Mouse (Mus musculus) subcutaneous adipose tissue, adult 2 months (tissue): ENCODE results near the gene Herpud1. TPM values are rescaled to one million over a fixed set of nuclear protein-coding genes. Genes with fewer than 3 reads are reported as not detected.

Source experiments
- polyA plus RNA-seq: library from polyadenylated mRNA; depleted of rRNA; stranded (reverse); fragments of >200 nt; gene quantifications from 2 replicates; pipeline ENCODE4 v1.2.3, GENCODE M21; 2012; ENCODE audit warnings: low replicate concordance; rRNA removed

Herpud1 gene
- 137 and 179 TPM in 2 replicates for polyA plus RNA-seq

GRCm38 (mm10) chr8:94386214-94387026 lies at the start of gene Herpud1:
Gene Herpud1, plus strand, starts transcription at chr8:94386438.

GRCm38 (mm10) chr8:94433981-94434466 lies 47.8 kb downstream of the Herpud1 start, which contains the start of gene Nlrc5:
Gene Nlrc5, plus strand, starts transcription at chr8:94434356.

Other genes with a start within 250 kb of the Herpud1 start
- not detected in 2 replicates for gene Mt4, start 249.2 kb upstream of the Herpud1 start, polyA plus RNA-seq
- 1.1 TPM in 1 of 2 replicates, not detected in the other for gene Mt3, start 233.8 kb upstream of the Herpud1 start, polyA plus RNA-seq
- gene Mt2, start 213.8 kb upstream of the Herpud1 start, polyA plus RNA-seq, result 36.5 and 53.9 TPM in 2 replicates
- gene Mt1, start 207.4 kb upstream of the Herpud1 start, polyA plus RNA-seq, result 339 and 432 TPM in 2 replicates
- 16.0 and 25.3 TPM in 2 replicates for gene Nup93, start 171.9 kb upstream of the Herpud1 start, polyA plus RNA-seq
- gene Slc12a3, start 57.2 kb upstream of the Herpud1 start, polyA plus RNA-seq, result 0.07 and 0.19 TPM in 2 replicates
- gene Nlrc5, start 47.9 kb downstream of the Herpud1 start, polyA plus RNA-seq, result 20.6 and 29.4 TPM in 2 replicates
- gene Cpne2, start 146.6 kb downstream of the Herpud1 start, polyA plus RNA-seq, result 44.4 and 124 TPM in 2 replicates
- 8.9 and 11.7 TPM in 2 replicates for gene Rspry1, start 215.5 kb downstream of the Herpud1 start, polyA plus RNA-seq
- gene Fam192a, start 215.6 kb downstream of the Herpud1 start, polyA plus RNA-seq, result 19.9 and 21.5 TPM in 2 replicates